Comparison of ENCODE assay signal across 9 mouse cellular contexts in the genomic region with DNA sequence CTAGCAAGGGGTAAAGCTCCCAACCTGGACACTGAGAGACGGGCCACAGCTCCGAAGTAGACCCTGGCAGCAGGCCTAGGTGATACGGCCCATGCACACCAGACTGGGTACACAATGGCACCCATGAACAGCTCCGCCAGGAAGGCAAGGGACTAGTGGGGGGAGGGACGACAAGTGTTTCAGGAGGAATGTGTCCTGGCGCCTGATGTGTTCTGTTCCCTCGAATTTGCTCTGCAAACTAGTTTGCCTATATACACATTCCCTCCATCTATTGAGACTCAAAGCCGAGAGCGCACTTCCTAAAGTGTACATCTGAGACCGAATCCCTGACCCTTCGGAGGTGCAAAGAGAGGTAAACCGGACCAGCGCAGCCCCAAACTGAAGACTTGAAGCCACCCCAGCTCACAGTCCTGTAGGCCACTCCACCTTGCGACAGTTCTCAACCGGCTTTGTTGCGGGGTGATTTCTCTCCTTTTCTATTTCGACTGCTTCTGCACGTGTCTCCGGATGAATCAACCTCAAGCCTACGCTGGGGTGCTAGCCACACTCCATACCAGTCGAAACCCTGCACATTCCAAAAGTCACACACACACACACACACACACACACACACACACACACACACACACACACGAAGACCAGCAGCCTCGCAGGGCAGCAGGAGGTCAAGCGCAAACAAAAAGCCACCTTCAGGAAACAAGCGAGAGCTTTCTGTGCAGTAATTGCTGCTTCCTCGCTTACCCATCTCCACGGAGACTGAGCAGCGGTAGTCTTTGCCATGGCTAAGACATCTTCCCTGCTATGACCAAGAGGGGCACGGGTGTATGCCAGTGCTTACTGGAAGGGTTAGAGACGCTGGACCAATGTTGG. TPM values are rescaled to one million over a fixed set of nuclear protein-coding genes. Genes with fewer than 3 reads are reported as not detected.
DNase-seq lines count a peak whose midpoint lies in the region; ATAC-seq and TF ChIP-seq lines count a peak whose summit lies in the region.
"Had no signal": no experiment of that assay in that cellular context is flagged by ENCODE, and none has a peak within 500 bp of the region (broad histone marks: within the 10 kb centered on the region; RNA-seq: fewer than 3 reads in every experiment).

No protein-coding gene starts in this region.

- TF ChIP-seq POLR2A in brain, embryonic 14.5 days (IDR thresholded peaks at IDR 0.05; ENCODE audit: borderline replicate concordance, extremely low read depth, insufficient read depth, insufficient read length, poor library complexity, severe bottlenecking): no peak

- H3K4me2 ChIP-seq in heart, embryonic 13.5 days: peak overlapping the region; percentile 99
- peak overlapping the region; percentile 93 for H3K4me2 ChIP-seq in forebrain, embryonic 12.5 days
- H3K4me2 ChIP-seq in limb, embryonic 13.5 days (replicated peaks): peak overlapping the region; percentile 100

- no peak overlapping the region for H3K9ac ChIP-seq in heart, embryonic 13.5 days
- peak overlapping the region; percentile 90 for H3K9ac ChIP-seq in forebrain, embryonic 12.5 days
- H3K9ac ChIP-seq in limb, embryonic 13.5 days: 0 out of 2 replicates have a peak overlapping the region, but pooled peaks have one; percentile 4

- H3K36me3 ChIP-seq in heart, embryonic 13.5 days: no peaks in the 10 kb centered on the region
- no peaks in the 10 kb centered on the region for H3K36me3 ChIP-seq in forebrain, embryonic 12.5 days (replicated peaks)
- no peaks in the 10 kb centered on the region for H3K36me3 ChIP-seq in limb, embryonic 13.5 days

- no peak for TF ChIP-seq CTCF in brain, embryonic 14.5 days (IDR thresholded peaks at IDR 0.05; ENCODE audit: borderline replicate concordance, extremely low read depth, insufficient read depth, insufficient read length)

- ATAC-seq in heart, embryonic 13.5 days (ENCODE audit: extremely low read depth, insufficient number of reproducible peaks, low FRiP score, low TSS enrichment): no peak
- ATAC-seq in forebrain, embryonic 12.5 days (ENCODE audit: low FRiP score): no peak
- ATAC-seq in limb, embryonic 13.5 days (ENCODE audit: low FRiP score, low read depth): no peak
- ATAC-seq in granulocyte monocyte progenitor cell, adult 5-6 weeks (replicated peaks; ENCODE audit: poor library complexity, severe bottlenecking): no peak

- peak overlapping the region; percentile 59 for H3K4me3 ChIP-seq in heart, embryonic 13.5 days
- H3K4me3 ChIP-seq in forebrain, embryonic 12.5 days (replicated peaks): peak overlapping the region; percentile 84
- H3K4me3 ChIP-seq in limb, embryonic 13.5 days: peak overlapping the region; percentile 63

- H3K27ac ChIP-seq in heart, embryonic 13.5 days (replicated peaks): no peak overlapping the region
- H3K27ac ChIP-seq in forebrain, embryonic 12.5 days: 0 out of 2 replicates have a peak overlapping the region, but pooled peaks have one; percentile 72
- no peak overlapping the region for H3K27ac ChIP-seq in limb, embryonic 13.5 days

- WGBS in heart, embryonic 13.5 days: 4% methylated on average over 30 of the region's 30 CpGs
- WGBS in forebrain, embryonic 12.5 days: 2% methylated on average over 30 of the region's 30 CpGs
- WGBS in limb, embryonic 13.5 days: 5% methylated on average over 30 of the region's 30 CpGs

- no peak for DNase-seq in heart, postnatal 14 days
- peak; percentile 63 for DNase-seq in brain, embryonic 14.5 days (ENCODE audit: low read depth)
- no peak for DNase-seq in adipocyte (ENCODE audit: low spot score)
- no peak for DNase-seq in adrenal gland, adult 2 months

- H3K9me3 ChIP-seq in heart, embryonic 13.5 days: no peaks in the 10 kb centered on the region
- H3K9me3 ChIP-seq in forebrain, embryonic 12.5 days: no peaks in the 10 kb centered on the region
- H3K9me3 ChIP-seq in limb, embryonic 13.5 days: no peaks in the 10 kb centered on the region

- peaks cover 32% of the 10 kb centered on the region for H3K4me1 ChIP-seq in heart, embryonic 13.5 days
- H3K4me1 ChIP-seq in forebrain, embryonic 12.5 days: peaks cover 32% of the 10 kb centered on the region
- H3K4me1 ChIP-seq in limb, embryonic 13.5 days: peaks cover 23% of the 10 kb centered on the region

- peaks cover 98% of the 10 kb centered on the region for H3K27me3 ChIP-seq in heart, embryonic 13.5 days (replicated peaks)
- peaks cover 84% of the 10 kb centered on the region for H3K27me3 ChIP-seq in forebrain, embryonic 12.5 days
- peaks cover 97% of the 10 kb centered on the region for H3K27me3 ChIP-seq in limb, embryonic 13.5 days

- intact Hi-C loops in heart, postnatal 14 days (cut with DNase I): loop anchor here (2.0 to 10.0 kb wide), 2 partner anchors 86 to 1168 kb away; no protein-coding TSS in a partner anchor

RNA-seq across cellular contexts. Expression of gene Ephb1, which starts 2.1 kb away (rescaled TPM):
- 0.96 and 1.4 TPM in 2 replicates for polyA plus RNA-seq in heart, embryonic 13.5 days (2015; fragmentation: Nextera tagmentation; extraction: Ambion mirVana)
- total RNA-seq in heart, postnatal 14 days (2021): 10 to 100 TPM; 10.8 to 12.7 TPM
- polyA plus RNA-seq in brain, embryonic 14.5 days (2012; rRNA removed): 45.8 and 85.2 TPM in 2 replicates
- polyA plus RNA-seq in forebrain, embryonic 12.5 days (2016; fragmentation: Nextera tagmentation; extraction: Ambion mirVana): 26.7 and 28.7 TPM in 2 replicates
- 3.9 and 4.2 TPM in 2 replicates for polyA plus RNA-seq in limb, embryonic 13.5 days (2015; fragmentation: Nextera tagmentation; extraction: Ambion mirVana)
- total RNA-seq in granulocyte monocyte progenitor cell, adult 5-6 weeks (2014; fragmentation: Nextera tagmentation): not detected in 2 replicates
- total RNA-seq in granulocyte monocyte progenitor cell, adult 5-6 weeks (2017): not detected in 2 replicates
- 1 to 10 TPM; 2.2 TPM for total RNA-seq in adrenal gland, adult 2 months (2021)
- 1.8 TPM in 2 replicates for polyA plus RNA-seq in adrenal gland, adult 2 months (2012; rRNA removed)
- total RNA-seq: neutrophil, adult 5-6 weeks had no signal
